In the genomic region with DNA sequence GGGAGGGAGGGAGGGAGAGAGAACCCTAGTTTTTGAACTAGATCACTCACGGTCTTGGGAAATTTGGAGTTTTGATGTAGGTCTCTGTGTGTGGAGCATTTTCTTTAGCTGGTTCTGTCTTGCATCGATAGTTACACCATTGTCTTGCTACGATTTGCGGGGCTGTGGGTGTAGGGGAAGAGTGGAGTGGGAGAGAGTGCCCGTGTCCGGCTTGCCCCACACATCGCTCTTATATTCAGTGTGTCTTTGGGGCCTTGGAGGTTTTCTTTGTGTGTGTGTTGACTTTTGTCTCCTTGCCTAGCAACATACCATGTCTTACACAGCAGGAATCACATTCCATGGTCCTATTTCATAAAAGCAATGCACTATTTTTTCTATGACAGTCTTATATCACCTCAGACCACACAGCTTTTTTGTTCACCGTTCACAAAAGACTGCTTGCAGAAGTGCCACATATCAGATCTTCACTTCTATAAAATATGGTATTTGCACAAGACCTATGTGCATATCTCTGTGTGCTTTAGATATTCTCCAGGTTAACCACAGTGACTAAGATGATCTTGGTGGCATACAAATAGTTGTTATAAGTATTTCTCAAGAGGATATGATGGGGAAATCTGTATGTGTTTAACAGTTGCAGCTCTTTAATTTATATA, we compare ENCODE assay signal across 1 mouse cellular context.
TF ChIP-seq lines count a peak whose summit lies in the region.

No protein-coding gene starts in this region.

TF ChIP-seq in MEL, 35 proteins besides CTCF, POLR2A, EP300 and RAD21 (continued from another document):
- no peak for TF ChIP-seq POLR2AphosphoS5 (IDR thresholded peaks at IDR 0.05; ENCODE audit: borderline replicate concordance, low read depth, low read length)
